Mouse (Mus musculus): ENCODE results near the gene Cyp2d40. TPM values are rescaled to one million over a fixed set of nuclear protein-coding genes. Genes with fewer than 3 reads are reported as not detected.

Gene Cyp2d40
- not detected in 4 replicates for total RNA-seq (2023; ENCODE audit: inconsistent age)

GRCm38 (mm10) chr15:82763631-82764420, at the start of gene Cyp2d40:
Cyp2d40 (minus strand) TSS chr15:82764183.

GRCm38 (mm10) chr15:82794277-82794676, 30.3 kb upstream of the Cyp2d40 start, which contains the start of gene Cyp2d26:
Cyp2d26 (minus strand) TSS chr15:82794294.

Other genes with a start within 250 kb of the Cyp2d40 start
- gene Cyp2d12, start 209.1 kb downstream of the Cyp2d40 start, total RNA-seq (2023; ENCODE audit: inconsistent age), result not detected in 4 replicates
- not detected in 4 replicates for gene Cyp2d34, start 143.2 kb downstream of the Cyp2d40 start, total RNA-seq (2023; ENCODE audit: inconsistent age)
- 0.42 TPM in 2 of 4 replicates, not detected in the others for gene Cyp2d26, start 30.1 kb upstream of the Cyp2d40 start, total RNA-seq (2023; ENCODE audit: inconsistent age)
- gene Tcf20, start 223.7 kb upstream of the Cyp2d40 start, total RNA-seq (2023; ENCODE audit: inconsistent age), result 114 to 123 TPM (median 118 TPM) in 4 replicates

All from B cell, adult (primary cell).